Mouse (Mus musculus): Measurements from ENCODE around the gene Rbm39. TPM values are rescaled to one million over a fixed set of nuclear protein-coding genes. Genes with fewer than 3 reads are reported as not detected.

The Rbm39 gene
- polyA plus RNA-seq, 1 experiment, result 51.3 TPM

DNA sequence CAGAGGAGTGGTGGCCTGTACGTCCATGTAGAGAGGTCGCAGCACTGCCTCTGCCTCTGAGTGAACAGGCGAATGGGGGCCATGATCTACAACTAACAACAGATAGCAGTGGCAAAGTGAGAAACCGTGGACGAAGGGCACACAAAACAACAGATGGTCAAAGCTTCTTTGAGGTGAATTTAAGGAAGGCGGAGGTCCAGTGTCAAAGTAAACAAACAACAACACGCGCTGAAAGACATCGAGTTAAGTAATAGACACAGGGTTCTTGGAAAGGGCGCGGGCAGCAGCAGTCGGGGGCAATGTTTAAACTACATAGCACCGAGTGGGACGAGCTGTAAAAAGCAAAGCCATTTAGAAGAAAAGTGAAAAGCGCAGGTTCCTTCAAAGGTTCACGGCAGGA lies 36.7 kb downstream of the Rbm39 start:
- H3K79me3 ChIP-seq (ENCODE audit: low read depth), result peaks cover 7% of the 10 kb centered on the region
- H3K27me3 ChIP-seq (ENCODE audit: control insufficient read depth, insufficient read depth, insufficient read length), result no peaks in the 10 kb centered on the region
- peaks cover 46% of the 10 kb centered on the region for H3K36me3 ChIP-seq (ENCODE audit: control insufficient read depth, insufficient read depth)
- peaks cover 41% of the 10 kb centered on the region for H3K79me2 ChIP-seq (ENCODE audit: control insufficient read depth, insufficient read depth)
- peak overlapping the region; percentile 87 for H3ac ChIP-seq (ENCODE audit: control insufficient read depth, insufficient read length, low read depth)
- no peak for TF ChIP-seq MYOD1 (IDR thresholded peaks at IDR 0.05; ENCODE audit: control insufficient read depth, insufficient read length, low read depth)
- no peak for TF ChIP-seq MYOG (IDR thresholded peaks at IDR 0.05; ENCODE audit: control insufficient read depth, extremely low read depth, insufficient read length)
- TF ChIP-seq CTCF (IDR thresholded peaks at IDR 0.05; ENCODE audit: control insufficient read depth, insufficient read depth, insufficient read length), result no peak
- no peak for TF ChIP-seq FOSL1 (IDR thresholded peaks at IDR 0.05; ENCODE audit: insufficient read depth, low read length, poor library complexity, severe bottlenecking)
- TF ChIP-seq CEBPB (IDR thresholded peaks at IDR 0.05; ENCODE audit: low read depth), result no peak
- peak overlapping the region; percentile 73 for H3K4me3 ChIP-seq (ENCODE audit: insufficient read depth, poor library complexity, severe bottlenecking)

- H3K79me2 ChIP-seq (ENCODE audit: control insufficient read depth, insufficient read depth), result peaks cover 41% of the 10 kb centered on the region
- H3K4me3 ChIP-seq (ENCODE audit: insufficient read depth, poor library complexity, severe bottlenecking), result peak overlapping the region; percentile 73
- no peak overlapping the region for H3ac ChIP-seq (ENCODE audit: control insufficient read depth, insufficient read length, low read depth)
- peaks cover 40% of the 10 kb centered on the region for H3K36me3 ChIP-seq (ENCODE audit: control insufficient read depth, insufficient read depth)
- TF ChIP-seq MYOG (IDR thresholded peaks at IDR 0.05; ENCODE audit: control insufficient read depth, extremely low read depth, insufficient read length), result no peak
- TF ChIP-seq FOSL1 (IDR thresholded peaks at IDR 0.05; ENCODE audit: insufficient read depth, low read length, poor library complexity, severe bottlenecking), result no peak
- no peak for TF ChIP-seq CEBPB (IDR thresholded peaks at IDR 0.05; ENCODE audit: low read depth)
- no peak for TF ChIP-seq USF1 (IDR thresholded peaks at IDR 0.05; ENCODE audit: low read depth)
- no peak for TF ChIP-seq MAX (IDR thresholded peaks at IDR 0.05)
- no peak for TF ChIP-seq CTCF (IDR thresholded peaks at IDR 0.05; ENCODE audit: control insufficient read depth, insufficient read depth, insufficient read length)
- peaks cover 7% of the 10 kb centered on the region for H3K79me3 ChIP-seq (ENCODE audit: low read depth)
- no peaks in the 10 kb centered on the region for H3K27me3 ChIP-seq (ENCODE audit: control insufficient read depth, insufficient read depth, insufficient read length)
Measured at GRCm38 (mm10) chr2:156142820-156143219, 37.2 kb downstream of the Rbm39 start.

GRCm38 (mm10) chr2:156135695-156136094 lies 44.3 kb downstream of the Rbm39 start:
- no peak overlapping the region for H3K4me3 ChIP-seq (ENCODE audit: insufficient read depth, poor library complexity, severe bottlenecking)

GRCm38 (mm10) chr2:156134161-156134560 lies 45.9 kb downstream of the Rbm39 start:
- H3K79me2 ChIP-seq (ENCODE audit: control insufficient read depth, insufficient read depth), result no peaks in the 10 kb centered on the region
- peaks cover 29% of the 10 kb centered on the region for H3K36me3 ChIP-seq (ENCODE audit: control insufficient read depth, insufficient read depth)
- no peak for TF ChIP-seq CTCF (IDR thresholded peaks at IDR 0.05; ENCODE audit: control insufficient read depth, insufficient read depth, insufficient read length)
- TF ChIP-seq FOSL1 (IDR thresholded peaks at IDR 0.05; ENCODE audit: insufficient read depth, low read length, poor library complexity, severe bottlenecking), result no peak
- TF ChIP-seq MYOG (IDR thresholded peaks at IDR 0.05; ENCODE audit: control insufficient read depth, extremely low read depth, insufficient read length), result no peak
- TF ChIP-seq MAX (IDR thresholded peaks at IDR 0.05), result no peak
- no peak for TF ChIP-seq MYOD1 (IDR thresholded peaks at IDR 0.05; ENCODE audit: control insufficient read depth, insufficient read length, low read depth)
- no peak for TF ChIP-seq USF1 (IDR thresholded peaks at IDR 0.05; ENCODE audit: low read depth)
- no peak overlapping the region for H3K4me3 ChIP-seq (ENCODE audit: insufficient read depth, poor library complexity, severe bottlenecking)
- H3K27me3 ChIP-seq (ENCODE audit: control insufficient read depth, insufficient read depth, insufficient read length), result no peaks in the 10 kb centered on the region
- no peak overlapping the region for H3ac ChIP-seq (ENCODE audit: control insufficient read depth, insufficient read length, low read depth)
- H3K79me3 ChIP-seq (ENCODE audit: low read depth), result no peaks in the 10 kb centered on the region

More at GRCm38 (mm10) chr2:156135695-156136094, 44.3 kb downstream of the Rbm39 start:
- TF ChIP-seq MYOG (IDR thresholded peaks at IDR 0.05; ENCODE audit: control insufficient read depth, extremely low read depth, insufficient read length), result no peak
- no peak for TF ChIP-seq USF1 (IDR thresholded peaks at IDR 0.05; ENCODE audit: low read depth)
- TF ChIP-seq MAX (IDR thresholded peaks at IDR 0.05), result no peak
- TF ChIP-seq CTCF (IDR thresholded peaks at IDR 0.05; ENCODE audit: control insufficient read depth, insufficient read depth, insufficient read length), result no peak
- TF ChIP-seq CEBPB (IDR thresholded peaks at IDR 0.05; ENCODE audit: low read depth), result no peak
- TF ChIP-seq FOSL1 (IDR thresholded peaks at IDR 0.05; ENCODE audit: insufficient read depth, low read length, poor library complexity, severe bottlenecking), result no peak
- no peaks in the 10 kb centered on the region for H3K79me2 ChIP-seq (ENCODE audit: control insufficient read depth, insufficient read depth)
- H3K27me3 ChIP-seq (ENCODE audit: control insufficient read depth, insufficient read depth, insufficient read length), result no peaks in the 10 kb centered on the region
- peaks cover 35% of the 10 kb centered on the region for H3K36me3 ChIP-seq (ENCODE audit: control insufficient read depth, insufficient read depth)
- H3ac ChIP-seq (ENCODE audit: control insufficient read depth, insufficient read length, low read depth), result no peak overlapping the region
- H3K79me3 ChIP-seq (ENCODE audit: low read depth), result no peaks in the 10 kb centered on the region

- TF ChIP-seq CTCF (IDR thresholded peaks at IDR 0.05; ENCODE audit: control insufficient read depth, insufficient read depth, insufficient read length), result no peak
- no peak for TF ChIP-seq MAX (IDR thresholded peaks at IDR 0.05)
- TF ChIP-seq USF1 (IDR thresholded peaks at IDR 0.05; ENCODE audit: low read depth), result no peak
- TF ChIP-seq CEBPB (IDR thresholded peaks at IDR 0.05; ENCODE audit: low read depth), result no peak
- no peak for TF ChIP-seq FOSL1 (IDR thresholded peaks at IDR 0.05; ENCODE audit: insufficient read depth, low read length, poor library complexity, severe bottlenecking)
- no peak for TF ChIP-seq MYOD1 (IDR thresholded peaks at IDR 0.05; ENCODE audit: control insufficient read depth, insufficient read length, low read depth)
- no peak for TF ChIP-seq MYOG (IDR thresholded peaks at IDR 0.05; ENCODE audit: control insufficient read depth, extremely low read depth, insufficient read length)
- H3K36me3 ChIP-seq (ENCODE audit: control insufficient read depth, insufficient read depth), result peaks cover 41% of the 10 kb centered on the region
- H3K27me3 ChIP-seq (ENCODE audit: control insufficient read depth, insufficient read depth, insufficient read length), result no peaks in the 10 kb centered on the region
- H3K4me3 ChIP-seq (ENCODE audit: insufficient read depth, poor library complexity, severe bottlenecking), result no peak within 1 kb of the TSS
- H3K79me3 ChIP-seq (ENCODE audit: low read depth), result no peaks in the 10 kb centered on the region
- no peaks in the 10 kb centered on the region for H3K79me2 ChIP-seq (ENCODE audit: control insufficient read depth, insufficient read depth)
- no peak within 1 kb of the TSS for H3ac ChIP-seq (ENCODE audit: control insufficient read depth, insufficient read length, low read depth)
Measured at GRCm38 (mm10) chr2:156126992-156127391, 53.0 kb downstream of the Rbm39 start, which contains the start of gene Gm28036. TSS of gene Gm28036 (minus strand) at chr2:156127092.

DNA sequence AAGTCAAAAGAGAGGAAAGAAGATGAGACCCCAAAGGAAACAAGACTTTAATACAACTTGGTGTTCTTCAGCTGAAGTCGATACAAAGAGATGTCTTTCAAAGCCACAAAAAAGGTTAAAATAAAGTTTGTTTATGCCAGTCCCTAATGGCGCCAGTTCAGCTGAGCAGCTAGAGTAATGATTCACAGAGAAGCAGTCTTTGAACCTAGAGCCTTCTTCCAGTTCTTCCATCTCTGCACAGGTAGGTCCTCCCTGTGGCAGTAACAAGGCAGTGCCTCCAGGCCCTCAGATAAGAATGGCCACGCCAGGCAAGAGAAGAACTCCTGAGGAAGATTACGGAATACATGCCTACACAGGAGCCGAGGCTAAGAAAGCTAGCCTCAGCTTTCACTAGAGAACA lies 56.3 kb downstream of the Rbm39 start:
- H3K36me3 ChIP-seq (ENCODE audit: control insufficient read depth, insufficient read depth), result peaks cover 31% of the 10 kb centered on the region
- TF ChIP-seq USF1 (IDR thresholded peaks at IDR 0.05; ENCODE audit: low read depth), result no peak
- no peak for TF ChIP-seq FOSL1 (IDR thresholded peaks at IDR 0.05; ENCODE audit: insufficient read depth, low read length, poor library complexity, severe bottlenecking)
- TF ChIP-seq MYOD1 (IDR thresholded peaks at IDR 0.05; ENCODE audit: control insufficient read depth, insufficient read length, low read depth), result no peak
- TF ChIP-seq CTCF (IDR thresholded peaks at IDR 0.05; ENCODE audit: control insufficient read depth, insufficient read depth, insufficient read length), result no peak
- TF ChIP-seq MYOG (IDR thresholded peaks at IDR 0.05; ENCODE audit: control insufficient read depth, extremely low read depth, insufficient read length), result no peak
- no peak for TF ChIP-seq CEBPB (IDR thresholded peaks at IDR 0.05; ENCODE audit: low read depth)
- no peak for TF ChIP-seq MAX (IDR thresholded peaks at IDR 0.05)
- no peaks in the 10 kb centered on the region for H3K79me3 ChIP-seq (ENCODE audit: low read depth)
- H3ac ChIP-seq (ENCODE audit: control insufficient read depth, insufficient read length, low read depth), result no peak overlapping the region
- H3K27me3 ChIP-seq (ENCODE audit: control insufficient read depth, insufficient read depth, insufficient read length), result no peaks in the 10 kb centered on the region
- no peaks in the 10 kb centered on the region for H3K79me2 ChIP-seq (ENCODE audit: control insufficient read depth, insufficient read depth)
- H3K4me3 ChIP-seq (ENCODE audit: insufficient read depth, poor library complexity, severe bottlenecking), result no peak overlapping the region
